Mouse (Mus musculus) thymus, postnatal 0 days (tissue): ENCODE measurements around the gene Slc2a1. TPM values are rescaled to one million over a fixed set of nuclear protein-coding genes. Genes with fewer than 3 reads are reported as not detected.

Experiments
- DNase-seq: peaks from one replicate; pipeline ENCODE4 v3.0.0-alpha.2; 2015; ENCODE audit warnings: low spot score
- microRNA counts: library from miRNA; unstranded; fragments of <30 nt; microRNA quantifications from one replicate; lab custom pipeline; 2015
- microRNA-seq: library from miRNA; unstranded; fragments of <30 nt; microRNA quantifications from one replicate; pipeline ENCODE4, GENCODE M21; 2016; ENCODE audit warnings: borderline number of aligned reads
- polyA plus RNA-seq: library from polyadenylated mRNA; unstranded; fragments of >200 nt; fragmentation: Nextera tagmentation; extraction: Ambion mirVana; gene quantifications from 2 replicates; pipeline ENCODE4 v1.2.1, GENCODE M21; 2015

Slc2a1 gene
- polyA plus RNA-seq, 1 experiment from 2014 or later: 21.4 TPM

GRCm38 (mm10) chr4:119177702-119178101, 69.2 kb downstream of the Slc2a1 start:
- no peak for DNase-seq

- no peak for DNase-seq
Observed at GRCm38 (mm10) chr4:119178331-119178730, 69.8 kb downstream of the Slc2a1 start.

- DNase-seq: no peak
Observed at GRCm38 (mm10) chr4:119180133-119180707, 71.7 kb downstream of the Slc2a1 start.

- no peak for DNase-seq
Observed at GRCm38 (mm10) chr4:119181456-119181855, 72.9 kb downstream of the Slc2a1 start.

GRCm38 (mm10) chr4:119183525-119183924, 75.0 kb downstream of the Slc2a1 start:
- DNase-seq: no peak

- no peak for DNase-seq
Observed at GRCm38 (mm10) chr4:119185771-119186170, 77.3 kb downstream of the Slc2a1 start.

MicroRNAs encoded within 50 kb of the gene (microRNA counts, 519-probe panel; counts per million panel counts)
- 473 counts per million, percentile 71 among the panel's probes with 10 or more counts for microRNA mmu-miR-1957 (lab: Ali Mortazavi, UCI)

Small RNA genes within 50 kb of the gene (microRNA-seq; reads per million reads assigned to microRNA genes)
- gene Mir1957a: not detected

Other genes with a start within 250 kb of the Slc2a1 start
- not detected in 2 replicates for gene Olfr1331, start 244.1 kb upstream of the Slc2a1 start, polyA plus RNA-seq
- gene Olfr1330, start 220.1 kb upstream of the Slc2a1 start, polyA plus RNA-seq: 0.05 TPM in 1 of 2 replicates, not detected in the other
- gene Olfr1329, start 191.2 kb upstream of the Slc2a1 start, polyA plus RNA-seq: not detected in 2 replicates
- gene Olfr1328, start 170.1 kb upstream of the Slc2a1 start, polyA plus RNA-seq: not detected in 2 replicates
- 0.05 and 0.10 TPM in 2 replicates for gene Lao1, start 147.1 kb upstream of the Slc2a1 start, polyA plus RNA-seq
- 3.6 and 7.2 TPM in 2 replicates for gene Zfp691, start 65.5 kb downstream of the Slc2a1 start, polyA plus RNA-seq
- 0.31 and 0.66 TPM in 2 replicates for gene Ermap, start 81.3 kb downstream of the Slc2a1 start, polyA plus RNA-seq
- 136 TPM in 2 replicates for gene Svbp, start 86.6 kb downstream of the Slc2a1 start, polyA plus RNA-seq
- 0.12 TPM in 1 of 2 replicates, not detected in the other for gene Tmem269, start 109.5 kb downstream of the Slc2a1 start, polyA plus RNA-seq
- gene AU022252, start 124.0 kb downstream of the Slc2a1 start, polyA plus RNA-seq: 21.6 and 22.2 TPM in 2 replicates
- 6.5 and 6.9 TPM in 2 replicates for gene P3h1, start 124.2 kb downstream of the Slc2a1 start, polyA plus RNA-seq
- gene Cldn19, start 146.7 kb downstream of the Slc2a1 start, polyA plus RNA-seq: 0.14 TPM in 1 of 2 replicates, not detected in the other
- 532 and 561 TPM in 2 replicates for gene Ybx1, start 185.9 kb downstream of the Slc2a1 start, polyA plus RNA-seq
- gene Ppih, start 211.8 kb downstream of the Slc2a1 start, polyA plus RNA-seq: 135 and 144 TPM in 2 replicates